Mouse (Mus musculus) Patski (cell line): ENCODE data around the gene Plcb1. TPM values are rescaled to one million over a fixed set of nuclear protein-coding genes. Genes with fewer than 3 reads are reported as not detected.

Experiments used
- ATAC-seq: fragments of 100-300 bp; one replicate; pipeline ENCODE4 v1.8.0; 2021
- CTCF ChIA-PET: fragments of 350-600 bp; sonication (Branson Sonifier 250); formaldehyde crosslinking; loops from one replicate; lab custom pipeline; 2022; ENCODE audit warnings: inconsistent platforms; lab: Charles Lee
- POLR2A ChIA-PET: fragments of 350-600 bp; sonication (Branson Sonifier 250); formaldehyde crosslinking; loops from one replicate; lab custom pipeline; 2022; ENCODE audit warnings: antibody characterized with exemption, inconsistent platforms; lab: Charles Lee
- DNase-seq: peaks from one replicate; pipeline ENCODE4 v3.0.0-alpha.2; 2011; ENCODE audit warnings: low read depth, low spot score
- H3K27me3 ChIP-seq: fragments of 371-371 bp; one replicate; pipeline ENCODE4 v1.5.1; 2021
- CTCF ChIP-seq: fragments of 100-300 bp; IDR thresholded peaks from one replicate; pipeline ENCODE4 v1.5.1; 2021
- in situ Hi-C: fragments of 300-500 bp; cut with MboI; formaldehyde crosslinking; loops from 3 replicates; pipeline ENCODE4 v1.11.1; 2018; ENCODE audit warnings: low pct_unique_long_range_greater_than_20kb, mixed read lengths
- polyA plus RNA-seq: library from polyadenylated mRNA; unstranded; gene quantifications from one replicate; pipeline ENCODE4 v1.2.3, GENCODE M21; 2021

Plcb1 gene
- polyA plus RNA-seq, 1 experiment from 2014 or later = 0.09 TPM

GRCm38 (mm10) chr2:134911360-134911759 lies 125.5 kb downstream of the Plcb1 start:
- TF ChIP-seq CTCF = no peak
- no peak for DNase-seq

GRCm38 (mm10) chr2:134912616-134913015 lies 126.7 kb downstream of the Plcb1 start:
- no peak for ATAC-seq
- POLR2A ChIA-PET = no interaction called here
- TF ChIP-seq CTCF = no peak
- H3K27me3 ChIP-seq = peaks cover 12% of the 10 kb centered on the region
- CTCF ChIA-PET = no interaction called here
- DNase-seq = no peak
- in situ Hi-C loops = no loop called here

More at GRCm38 (mm10) chr2:134911360-134911759, 125.5 kb downstream of the Plcb1 start:
- no peak for ATAC-seq
- in situ Hi-C loops = no loop called here
- POLR2A ChIA-PET = no interaction called here
- H3K27me3 ChIP-seq = peaks cover 4% of the 10 kb centered on the region
- CTCF ChIA-PET = no interaction called here

GRCm38 (mm10) chr2:134913542-134913941 lies 127.7 kb downstream of the Plcb1 start:
- no peak for TF ChIP-seq CTCF
- ChIA-PET POLR2A (no interaction called here), CTCF (interaction anchor here (1.0 kb wide), 1 partner anchor 9 kb away, joined by 3 read pairs; no protein-coding TSS in a partner anchor)
- DNase-seq (no peak), ATAC-seq (no peak)
- peaks cover 12% of the 10 kb centered on the region for H3K27me3 ChIP-seq
- in situ Hi-C loops = no loop called here

GRCm38 (mm10) chr2:134914091-134914550 lies 128.3 kb downstream of the Plcb1 start:
- no peak for ATAC-seq
- H3K27me3 ChIP-seq = peaks cover 9% of the 10 kb centered on the region
- no peak for DNase-seq
- CTCF ChIA-PET = interaction anchor here (1.0 kb wide), 1 partner anchor 8 kb away, joined by 3 read pairs; no protein-coding TSS in a partner anchor
- TF ChIP-seq CTCF = no peak
- in situ Hi-C loops = no loop called here
- POLR2A ChIA-PET = no interaction called here

GRCm38 (mm10) chr2:134915035-134915434 lies 129.2 kb downstream of the Plcb1 start:
- H3K27me3 ChIP-seq = peaks cover 8% of the 10 kb centered on the region
- no peak for ATAC-seq
- POLR2A ChIA-PET = no interaction called here
- DNase-seq = no peak
- in situ Hi-C loops = no loop called here
- CTCF ChIA-PET = no interaction called here
- no peak for TF ChIP-seq CTCF

- no peak for ATAC-seq
These were observed 134.9 kb downstream of the Plcb1 start for GRCm38 (mm10) chr2:134920611-134921280.

GRCm38 (mm10) chr2:134922636-134923375 lies 136.9 kb downstream of the Plcb1 start:
- no peak for TF ChIP-seq CTCF
- ChIA-PET CTCF (interaction anchor here (1.2 kb wide), 1 partner anchor 9 kb away, joined by 3 read pairs; no protein-coding TSS in a partner anchor), POLR2A (interaction anchor here (0.6 kb wide), 1 partner anchor 239 kb away, joined by 4 read pairs; no protein-coding TSS in a partner anchor)
- no peak for ATAC-seq
- DNase-seq = no peak
- H3K27me3 ChIP-seq = peaks cover 7% of the 10 kb centered on the region
- in situ Hi-C loops = no loop called here

More at GRCm38 (mm10) chr2:134920611-134921280, 134.9 kb downstream of the Plcb1 start:
- DNase-seq = no peak
- H3K27me3 ChIP-seq = peaks cover 12% of the 10 kb centered on the region
- TF ChIP-seq CTCF = no peak
- CTCF ChIA-PET = no interaction called here
- POLR2A ChIA-PET = interaction anchor here (0.6 kb wide), 1 partner anchor 1214 kb away, joined by 4 read pairs; no protein-coding TSS in a partner anchor
- in situ Hi-C loops = no loop called here

GRCm38 (mm10) chr2:134924143-134924655 lies 138.3 kb downstream of the Plcb1 start:
- CTCF ChIA-PET = no interaction called here
- DNase-seq = no peak
- peaks cover 10% of the 10 kb centered on the region for H3K27me3 ChIP-seq
- ATAC-seq = no peak
- POLR2A ChIA-PET = interaction anchor here (0.6 kb wide), 1 partner anchor 1265 kb away, joined by 3 read pairs; no protein-coding TSS in a partner anchor
- TF ChIP-seq CTCF = no peak
- in situ Hi-C loops = no loop called here

GRCm38 (mm10) chr2:134926266-134926665 lies 140.4 kb downstream of the Plcb1 start:
- H3K27me3 ChIP-seq = peaks cover 9% of the 10 kb centered on the region
- in situ Hi-C loops = no loop called here
- TF ChIP-seq CTCF = no peak
- POLR2A ChIA-PET = no interaction called here
- CTCF ChIA-PET = no interaction called here
- DNase-seq (no peak), ATAC-seq (no peak)

- POLR2A ChIA-PET = no interaction called here
- peak; percentile 26 for ATAC-seq
These were observed 141.2 kb downstream of the Plcb1 start for GRCm38 (mm10) chr2:134927072-134927471.

More at GRCm38 (mm10) chr2:134927072-134927471, 141.2 kb downstream of the Plcb1 start:
- TF ChIP-seq CTCF = no peak
- H3K27me3 ChIP-seq = peaks cover 9% of the 10 kb centered on the region
- in situ Hi-C loops = no loop called here
- CTCF ChIA-PET = no interaction called here
- no peak for DNase-seq
